Mouse (Mus musculus): ENCODE measurements at regions not wholly inside any gene's neighbourhood (a gene's known extent, or its start where the extent isn't known, plus 50 kb on each side); places are given as distances from the start of the nearest gene placed in this dataset.
A peak's percentile ranks its signal among the peaks of the same experiment; 100 is the strongest.

DNA sequence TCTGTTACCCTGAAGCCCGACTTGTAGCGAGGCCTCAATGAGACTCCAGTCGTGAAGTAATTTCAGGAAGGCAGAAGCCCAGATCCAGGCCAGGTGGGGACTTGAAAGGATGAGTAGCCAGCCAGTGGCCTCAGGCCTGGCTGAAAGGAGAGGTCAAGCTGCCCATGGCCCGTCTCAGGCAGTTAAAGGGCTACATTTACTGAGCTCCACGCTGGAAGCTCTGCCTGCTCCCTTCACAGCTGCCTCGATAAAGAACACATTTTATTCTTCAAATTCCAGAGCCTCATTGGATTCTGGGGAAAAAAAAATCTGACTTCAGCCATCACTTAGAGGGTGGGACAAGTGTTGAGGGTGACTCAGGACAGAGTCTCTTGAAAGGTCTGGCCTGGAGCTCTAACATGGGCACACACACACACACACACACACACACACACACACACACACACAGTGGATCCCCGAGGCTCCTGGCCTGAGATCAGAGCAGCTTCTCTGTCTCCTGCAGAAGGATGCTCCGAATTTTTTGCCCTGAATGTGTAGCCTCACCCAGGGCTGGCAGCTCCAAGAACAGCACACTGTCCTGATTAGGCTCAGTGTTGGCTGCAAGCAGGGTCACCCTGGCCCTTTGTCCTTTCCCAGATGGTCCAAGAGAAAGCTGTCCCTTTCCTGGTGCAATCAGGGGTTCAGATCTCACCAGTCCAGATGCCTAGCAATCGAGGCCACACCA lies 53.0 kb downstream of the Gadd45g start:
- H3K27ac ChIP-seq, result peak overlapping the region; percentile 71
- H3K4me3 ChIP-seq, result no peak overlapping the region
- H3K27me3 ChIP-seq (ENCODE audit: insufficient read depth, poor library complexity, severe bottlenecking), result peaks cover 17% of the 10 kb centered on the region
- peaks cover 36% of the 10 kb centered on the region for H3K4me1 ChIP-seq (replicated peaks)
- no peaks in the 10 kb centered on the region for H3K36me3 ChIP-seq
- 62% methylated on average over 9 of the region's 9 CpGs for WGBS
- peaks cover 6% of the 10 kb centered on the region for H3K9me3 ChIP-seq
- DNase-seq (ENCODE audit: low spot score), result no peak

DNA sequence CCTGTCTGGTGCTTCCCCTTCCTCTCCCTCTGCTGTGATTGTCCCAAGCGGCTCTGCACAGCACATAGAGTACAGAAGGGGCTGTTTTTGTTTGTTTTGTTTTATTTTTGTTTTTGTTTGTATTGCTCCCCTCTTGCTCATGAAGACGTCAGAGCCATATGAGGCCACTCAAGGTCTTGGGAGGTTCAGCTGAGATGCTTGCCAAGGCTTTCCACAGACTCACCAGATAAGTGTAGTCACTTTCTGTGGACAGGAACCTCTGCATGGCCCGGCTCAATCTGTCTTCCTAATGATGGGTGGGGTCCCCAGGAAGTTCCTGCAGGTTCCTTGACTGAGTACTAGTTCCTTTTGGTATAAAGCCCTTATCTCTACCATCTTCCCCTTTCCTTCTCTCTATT lies 53.6 kb downstream of the Gadd45g start:
- no peaks in the 10 kb centered on the region for H3K36me3 ChIP-seq
- WGBS, result 74% methylated on average over 3 of the region's 3 CpGs
- peak overlapping the region; percentile 71 for H3K27ac ChIP-seq
- peaks cover 21% of the 10 kb centered on the region for H3K27me3 ChIP-seq (ENCODE audit: insufficient read depth, poor library complexity, severe bottlenecking)
- no peak for DNase-seq (ENCODE audit: low spot score)
- H3K4me3 ChIP-seq, result no peak overlapping the region
- peaks cover 42% of the 10 kb centered on the region for H3K4me1 ChIP-seq (replicated peaks)
- peaks cover 1% of the 10 kb centered on the region for H3K9me3 ChIP-seq

DNA sequence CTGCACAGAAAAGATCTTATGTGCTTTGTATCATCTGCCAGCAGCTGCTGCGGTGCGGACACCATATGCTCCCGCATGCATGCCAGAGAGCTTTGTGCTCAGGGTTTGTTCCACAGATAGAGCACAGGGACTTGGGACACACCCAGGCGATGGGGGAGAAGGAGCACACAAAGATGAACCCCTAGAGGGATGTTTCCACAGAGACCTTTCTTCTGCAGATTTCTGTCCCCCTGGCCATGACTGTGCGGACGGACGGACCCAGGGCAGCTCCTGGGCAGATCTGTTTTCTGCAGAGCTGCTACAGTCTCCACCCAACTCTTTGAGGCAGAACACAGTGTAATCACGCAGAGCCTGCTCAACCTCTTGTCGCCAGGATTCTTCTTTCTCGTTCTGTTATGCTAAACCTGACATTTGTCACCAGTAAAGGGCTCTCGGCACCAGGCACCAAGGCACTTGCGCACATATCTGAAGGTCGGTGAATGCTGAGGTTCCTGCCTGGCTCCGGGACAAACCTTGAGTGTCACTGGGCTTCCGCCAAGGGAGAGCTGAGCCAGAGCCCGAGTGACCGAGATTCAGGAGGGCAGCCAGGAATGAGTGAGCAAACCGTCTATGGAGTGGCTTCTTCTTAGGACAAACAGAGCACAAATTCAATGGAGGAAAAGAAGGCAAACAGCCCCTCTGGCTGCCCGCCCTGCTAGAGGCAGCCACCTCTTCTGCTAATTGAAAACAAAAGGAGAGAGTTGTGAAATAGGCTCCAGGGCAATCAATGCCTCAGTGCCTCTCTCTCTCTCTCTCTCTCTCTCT lies 56.2 kb downstream of the Gadd45g start:
- 31% methylated on average over 19 of the region's 19 CpGs for WGBS
- Histone ChIP-seq H3K27ac (peak overlapping the region; percentile 86), H3K27me3 (ENCODE audit: insufficient read depth, poor library complexity, severe bottlenecking) (peaks cover 35% of the 10 kb centered on the region), H3K4me3 (peak overlapping the region; percentile 23; the same call in 1 of the 2 replicates), H3K9me3 (no peaks in the 10 kb centered on the region), H3K4me1 (replicated peaks) (peaks cover 52% of the 10 kb centered on the region), H3K36me3 (no peaks in the 10 kb centered on the region)
- DNase-seq (ENCODE audit: low spot score), result peak; percentile 67

DNA sequence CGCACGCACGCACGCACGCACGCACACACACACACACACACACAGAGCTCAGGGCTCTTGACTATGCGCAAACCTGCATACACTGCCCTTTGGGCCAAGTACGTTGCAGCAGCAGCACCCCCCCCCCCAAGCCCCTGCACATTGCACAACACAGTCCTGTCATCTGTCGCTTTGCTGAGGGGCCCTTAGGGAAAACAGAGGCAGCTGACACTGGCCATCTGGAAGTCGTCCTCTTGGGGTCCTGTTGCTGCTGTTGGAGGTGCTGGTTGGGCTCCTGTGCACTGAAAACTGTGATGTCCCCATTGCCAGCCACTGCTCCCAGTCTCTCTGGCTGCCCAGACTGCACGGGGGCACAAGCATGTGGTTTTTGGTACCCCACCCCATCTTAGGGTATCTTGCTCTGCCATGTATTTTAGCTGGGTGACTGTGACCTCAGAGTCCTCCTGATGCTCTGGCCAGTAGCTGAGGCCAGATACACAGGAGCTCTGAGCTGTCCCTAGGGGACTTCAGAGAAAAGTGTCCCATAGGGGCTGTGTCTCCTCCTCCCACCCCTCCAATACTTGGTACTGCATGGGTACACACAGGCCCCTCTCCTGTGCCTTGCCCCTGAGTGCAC lies 57.0 kb downstream of the Gadd45g start:
- peak; percentile 59 for DNase-seq (ENCODE audit: low spot score)
- WGBS, result 47% methylated on average over 11 of the region's 11 CpGs
- peak overlapping the region; percentile 86 for H3K27ac ChIP-seq

DNA sequence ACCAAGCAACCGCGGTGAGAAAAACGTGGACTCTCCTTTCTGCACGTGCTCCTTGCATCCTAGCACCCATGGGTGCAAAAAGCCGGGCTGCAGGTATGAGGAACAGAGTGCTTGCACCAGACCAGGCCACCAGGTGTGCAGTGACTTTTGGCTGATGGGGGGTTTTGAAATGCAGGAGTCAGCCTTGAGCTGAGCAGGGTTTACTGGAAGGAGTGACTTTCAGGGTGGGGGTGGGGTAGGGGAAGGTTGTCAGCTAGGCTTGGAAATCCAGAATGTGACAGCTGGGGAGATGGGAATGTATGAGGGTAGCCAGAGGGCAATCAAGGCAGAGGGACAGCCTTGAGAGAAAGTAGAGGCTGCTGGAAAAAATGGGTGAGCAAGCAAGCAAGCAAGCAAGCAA lies 58.8 kb downstream of the Gadd45g start:
- Histone ChIP-seq H3K36me3 (no peaks in the 10 kb centered on the region), H3K4me3 (no peak overlapping the region), H3K9me3 (no peaks in the 10 kb centered on the region), H3K4me1 (replicated peaks) (peaks cover 38% of the 10 kb centered on the region), H3K27ac (no peak overlapping the region), H3K27me3 (ENCODE audit: insufficient read depth, poor library complexity, severe bottlenecking) (peaks cover 56% of the 10 kb centered on the region)
- WGBS, result 84% methylated on average over 5 of the region's 5 CpGs
- DNase-seq (ENCODE audit: low spot score), result no peak

More for the DNA sequence above, 57.0 kb downstream of the Gadd45g start:
- Histone ChIP-seq H3K9me3 (no peaks in the 10 kb centered on the region), H3K4me3 (no peak overlapping the region; the same call in 1 of the 2 replicates), H3K4me1 (replicated peaks) (peaks cover 52% of the 10 kb centered on the region), H3K27me3 (ENCODE audit: insufficient read depth, poor library complexity, severe bottlenecking) (peaks cover 43% of the 10 kb centered on the region), H3K36me3 (no peaks in the 10 kb centered on the region)

DNA sequence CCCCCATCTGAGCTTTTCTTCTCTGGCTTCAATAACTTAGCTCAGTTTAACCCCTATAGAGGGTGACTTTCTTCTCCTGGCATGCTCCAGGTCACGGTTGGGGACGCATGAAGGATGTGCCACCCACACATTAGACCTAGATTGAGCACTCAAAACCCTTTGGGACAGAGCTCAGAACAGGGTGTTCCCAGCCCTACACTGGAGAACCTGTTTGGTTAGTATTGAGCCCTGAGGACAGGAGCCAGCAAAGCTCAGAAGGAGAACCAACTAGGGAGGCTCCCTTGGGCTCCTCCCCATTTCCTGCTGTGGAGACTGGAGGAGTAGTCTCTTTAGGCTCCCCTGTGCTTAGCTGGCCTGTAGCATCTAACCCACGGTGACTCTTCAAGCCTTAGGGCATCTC lies 59.6 kb downstream of the Gadd45g start:
- H3K4me3 ChIP-seq, result no peak overlapping the region
- no peaks in the 10 kb centered on the region for H3K9me3 ChIP-seq
- no peak overlapping the region; the same call in 1 of the 2 replicates for H3K27ac ChIP-seq
- H3K36me3 ChIP-seq, result no peaks in the 10 kb centered on the region
- peaks cover 38% of the 10 kb centered on the region for H3K4me1 ChIP-seq (replicated peaks)
- WGBS, result 80% methylated on average over 3 of the region's 3 CpGs
- no peak for DNase-seq (ENCODE audit: low spot score)
- peaks cover 50% of the 10 kb centered on the region for H3K27me3 ChIP-seq (ENCODE audit: insufficient read depth, poor library complexity, severe bottlenecking)

DNA sequence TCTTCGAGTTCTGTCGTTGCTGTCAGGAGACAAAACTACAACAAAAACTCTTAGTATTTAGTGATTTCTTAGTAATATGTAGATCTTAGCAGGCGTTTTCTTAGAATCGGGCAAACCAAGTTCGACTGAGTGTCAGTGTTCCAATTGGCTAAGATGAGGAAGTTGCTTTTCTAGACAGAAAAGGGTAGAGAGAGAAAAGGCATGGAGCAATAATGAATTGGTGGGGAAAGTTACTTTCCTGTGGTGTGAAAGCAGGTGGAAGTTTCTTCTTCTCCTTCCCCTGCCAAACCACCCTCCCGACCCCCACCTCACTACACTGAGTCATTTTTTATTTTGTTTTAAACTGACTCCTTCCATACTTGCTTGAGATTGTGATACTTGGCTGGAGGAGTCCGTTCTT lies 62.0 kb downstream of the Gadd45g start:
- no peak overlapping the region for H3K27ac ChIP-seq
- H3K36me3 ChIP-seq, result no peaks in the 10 kb centered on the region
- no peak for DNase-seq (ENCODE audit: low spot score)
- H3K4me1 ChIP-seq (replicated peaks), result peaks cover 28% of the 10 kb centered on the region
- H3K9me3 ChIP-seq, result no peaks in the 10 kb centered on the region
- 82% methylated on average over 7 of the region's 7 CpGs for WGBS
- H3K4me3 ChIP-seq, result no peak overlapping the region
- H3K27me3 ChIP-seq (ENCODE audit: insufficient read depth, poor library complexity, severe bottlenecking), result peaks cover 74% of the 10 kb centered on the region

DNA sequence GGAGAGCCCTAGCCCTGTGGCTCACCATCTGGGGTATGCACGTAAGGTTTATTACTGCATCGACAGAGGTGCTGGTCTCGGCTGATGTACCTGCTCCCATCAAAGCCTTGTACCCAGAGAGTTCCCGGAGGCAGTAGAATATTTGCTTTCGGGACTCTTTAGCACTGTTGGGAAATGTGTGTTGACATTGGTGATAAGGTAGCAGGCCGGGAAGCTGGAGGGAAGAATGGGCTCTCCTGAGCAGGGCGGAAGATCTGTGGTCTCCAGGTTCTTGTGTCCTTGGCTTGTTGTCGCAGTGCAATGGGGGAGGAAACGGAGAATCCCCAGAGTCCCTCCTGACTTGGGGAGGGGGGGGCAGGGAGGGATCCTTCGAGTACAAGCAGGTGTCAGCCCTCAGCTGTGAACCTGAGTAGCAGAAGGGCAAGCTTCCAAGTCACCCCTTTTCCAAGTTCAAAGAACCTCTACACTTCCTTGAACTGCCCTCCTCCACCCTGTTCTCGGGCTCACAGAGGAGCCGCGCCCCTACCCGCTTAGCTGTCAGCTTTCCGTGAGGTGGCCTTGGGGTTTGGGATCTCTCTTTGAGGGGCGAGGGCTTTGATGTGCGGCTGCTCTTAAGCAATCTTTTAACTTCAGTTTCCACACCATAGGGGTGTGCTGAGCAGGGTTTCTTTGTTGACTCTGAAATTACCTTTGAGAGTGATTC lies 65.0 kb downstream of the Gadd45g start:
- H3K36me3 ChIP-seq, result no peaks in the 10 kb centered on the region
- H3K4me1 ChIP-seq (replicated peaks), result peaks cover 7% of the 10 kb centered on the region
- H3K27ac ChIP-seq, result no peak overlapping the region
- no peak overlapping the region for H3K4me3 ChIP-seq
- 58% methylated on average over 17 of the region's 17 CpGs for WGBS
- H3K9me3 ChIP-seq, result no peaks in the 10 kb centered on the region
- no peak for DNase-seq (ENCODE audit: low spot score)
- peaks cover 87% of the 10 kb centered on the region for H3K27me3 ChIP-seq (ENCODE audit: insufficient read depth, poor library complexity, severe bottlenecking)

DNA sequence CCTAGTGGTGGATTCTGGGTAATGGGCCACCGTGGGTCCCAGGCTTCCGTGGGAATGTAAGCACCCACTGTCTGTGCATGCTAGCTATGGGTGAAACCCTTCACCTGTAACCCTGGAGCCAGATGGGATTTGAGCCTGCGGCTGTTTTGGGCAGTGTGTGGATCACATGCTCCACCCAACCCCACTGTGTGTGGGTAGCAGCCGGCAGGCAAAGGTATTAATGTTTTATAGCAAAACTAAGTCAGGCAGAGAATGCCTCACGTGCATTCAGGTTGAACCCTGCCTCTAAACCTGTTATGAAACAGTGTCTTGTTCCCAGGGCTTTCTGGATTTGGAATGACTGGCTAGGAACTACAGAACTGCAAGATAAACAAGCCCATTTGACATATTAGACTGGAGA lies 66.0 kb downstream of the Gadd45g start:
- Histone ChIP-seq H3K36me3 (no peaks in the 10 kb centered on the region), H3K4me1 (replicated peaks) (peaks cover 18% of the 10 kb centered on the region), H3K4me3 (no peak overlapping the region), H3K27me3 (ENCODE audit: insufficient read depth, poor library complexity, severe bottlenecking) (peaks cover 87% of the 10 kb centered on the region), H3K27ac (no peak overlapping the region), H3K9me3 (no peaks in the 10 kb centered on the region)
- DNase-seq (ENCODE audit: low spot score), result no peak
- WGBS, result 85% methylated on average over 5 of the region's 5 CpGs

DNA sequence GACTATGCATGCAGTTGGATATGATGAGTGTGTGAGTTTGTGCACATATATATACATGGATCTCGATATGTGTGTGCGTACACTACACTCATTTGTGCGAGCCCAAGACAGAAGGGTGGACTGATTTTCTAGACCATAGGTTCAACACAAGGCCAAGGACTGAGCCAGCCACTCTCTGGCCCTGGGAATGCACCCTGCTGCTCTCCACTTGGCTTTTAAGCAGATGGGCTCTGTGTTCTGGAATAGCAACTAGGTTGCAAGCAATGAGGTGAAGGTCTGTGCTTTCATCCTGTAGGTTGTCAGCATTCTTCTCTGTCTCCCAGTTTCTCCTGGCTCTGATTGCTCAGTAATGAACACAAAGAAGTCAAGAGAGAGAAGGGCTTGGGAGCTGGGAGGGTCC lies 66.5 kb downstream of the Gadd45g start:
- WGBS, result 89% methylated on average over 3 of the region's 3 CpGs
- DNase-seq (ENCODE audit: low spot score), result no peak
- H3K4me1 ChIP-seq (replicated peaks), result peaks cover 23% of the 10 kb centered on the region
- peaks cover 87% of the 10 kb centered on the region for H3K27me3 ChIP-seq (ENCODE audit: insufficient read depth, poor library complexity, severe bottlenecking)
- no peaks in the 10 kb centered on the region for H3K9me3 ChIP-seq
- H3K27ac ChIP-seq, result no peak overlapping the region
- H3K4me3 ChIP-seq, result no peak overlapping the region
- H3K36me3 ChIP-seq, result no peaks in the 10 kb centered on the region

DNA sequence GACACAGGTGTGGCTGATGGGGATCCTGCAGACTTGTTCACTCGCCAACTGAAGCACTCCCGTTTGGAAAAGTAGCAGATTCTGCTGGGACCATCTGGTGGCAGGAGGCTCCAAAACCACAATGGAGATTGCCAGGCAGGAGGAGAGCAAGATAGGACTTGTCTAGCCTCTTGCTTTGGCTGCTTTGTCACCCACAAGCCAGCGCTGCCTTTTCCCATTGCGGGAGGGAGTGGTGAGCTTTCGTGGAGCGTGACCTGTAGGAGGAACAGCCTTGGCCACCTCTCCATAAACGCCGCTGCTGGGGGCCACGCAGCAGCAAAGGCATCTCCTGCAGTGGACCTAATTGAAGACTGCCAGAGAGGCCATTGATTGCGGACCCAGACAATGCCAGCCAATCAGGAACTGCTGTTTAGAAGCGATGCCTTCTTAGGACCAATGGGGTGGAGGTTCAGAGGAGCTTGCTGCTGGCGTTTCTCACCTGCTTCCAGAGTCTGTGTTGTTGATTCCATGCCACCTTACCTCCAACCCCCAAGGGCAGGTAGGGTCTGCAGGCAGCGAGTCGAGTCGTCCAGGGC lies 70.3 kb downstream of the Gadd45g start:
- no peaks in the 10 kb centered on the region for H3K9me3 ChIP-seq
- DNase-seq (ENCODE audit: low spot score), result peak; percentile 11
- H3K4me1 ChIP-seq (replicated peaks), result peaks cover 57% of the 10 kb centered on the region
- 33% methylated on average over 15 of the region's 15 CpGs for WGBS
- H3K36me3 ChIP-seq, result no peaks in the 10 kb centered on the region
- H3K27ac ChIP-seq, result peak overlapping the region; percentile 88
- H3K27me3 ChIP-seq (ENCODE audit: insufficient read depth, poor library complexity, severe bottlenecking), result peaks cover 93% of the 10 kb centered on the region
- no peak overlapping the region for H3K4me3 ChIP-seq

DNA sequence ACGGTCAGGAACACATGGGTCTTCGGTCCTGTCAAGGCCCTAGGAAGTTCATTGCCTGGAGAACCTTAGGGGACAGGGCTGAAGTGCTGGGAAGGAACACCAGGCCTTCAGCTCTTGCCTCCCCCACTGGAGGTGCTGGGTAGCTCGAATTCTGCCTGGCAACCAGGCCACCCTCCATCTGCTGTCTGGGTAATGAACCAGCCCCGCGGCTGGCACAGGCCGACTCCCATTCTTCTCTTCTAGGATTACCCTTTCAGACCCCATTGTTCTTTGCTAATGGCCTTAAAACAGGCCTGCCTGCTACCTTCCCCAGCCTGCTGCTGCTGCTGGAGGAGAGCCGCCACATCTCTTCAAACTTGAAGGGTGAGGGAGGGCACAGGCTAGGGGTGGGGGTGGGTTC lies 71.2 kb downstream of the Gadd45g start:
- H3K27ac ChIP-seq, result peak overlapping the region; percentile 88
- H3K36me3 ChIP-seq, result no peaks in the 10 kb centered on the region
- H3K9me3 ChIP-seq, result no peaks in the 10 kb centered on the region
- H3K4me1 ChIP-seq (replicated peaks), result peaks cover 62% of the 10 kb centered on the region
- peak; percentile 57 for DNase-seq (ENCODE audit: low spot score)
- H3K4me3 ChIP-seq, result no peak overlapping the region
- WGBS, result 29% methylated on average over 7 of the region's 7 CpGs
- peaks cover 93% of the 10 kb centered on the region for H3K27me3 ChIP-seq (ENCODE audit: insufficient read depth, poor library complexity, severe bottlenecking)

All from hindbrain, embryonic 10.5 days (tissue).